10 mouse cellular contexts compared by ENCODE assay signal in the genomic region with DNA sequence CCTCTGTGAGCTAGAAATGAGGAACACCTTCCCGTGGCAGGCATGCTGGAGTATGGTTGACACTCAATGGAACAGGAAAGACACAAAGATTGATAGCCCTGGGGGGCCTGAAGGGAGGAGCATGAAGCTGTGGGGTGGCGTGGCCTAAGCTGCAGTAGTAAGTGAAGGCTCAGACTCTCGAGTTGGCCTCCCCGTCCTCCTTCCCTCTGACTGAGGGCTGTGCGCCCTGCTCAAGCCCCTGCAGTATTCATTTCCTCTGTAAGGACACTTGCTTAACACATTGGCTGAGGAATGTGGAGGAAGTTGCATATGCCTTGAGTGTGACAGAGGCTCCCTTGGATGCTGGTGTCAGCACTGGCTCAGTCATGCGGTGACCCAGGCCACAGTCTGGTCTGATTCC. TPM values are rescaled to one million over a fixed set of nuclear protein-coding genes. Genes with fewer than 3 reads are reported as not detected.
DNase-seq lines count a peak whose midpoint lies in the region; ATAC-seq and TF ChIP-seq lines count a peak whose summit lies in the region.
"Had no signal": no experiment of that assay in that cellular context is flagged by ENCODE, and none has a peak within 500 bp of the region (broad histone marks: within the 10 kb centered on the region; RNA-seq: fewer than 3 reads in every experiment).

No protein-coding gene starts in this region.

- peaks cover 92% of the 10 kb centered on the region for H3K36me3 ChIP-seq in heart, embryonic 10.5 days
- no peaks in the 10 kb centered on the region for H3K36me3 ChIP-seq in kidney, adult 2 months (ENCODE audit: control insufficient read depth, insufficient read depth, low read length)
- H3K36me3 ChIP-seq in liver, embryonic 13.5 days = peaks cover 91% of the 10 kb centered on the region

- no peak overlapping the region for H3K27ac ChIP-seq in heart, embryonic 10.5 days
- peak overlapping the region; percentile 92 for H3K27ac ChIP-seq in bone marrow macrophage, adult 2 months (ENCODE audit: insufficient read depth, low read depth, low read length)
- H3K27ac ChIP-seq in kidney, adult 2 months (ENCODE audit: insufficient read depth, low read depth, low read length) = peak overlapping the region; percentile 76
- peak overlapping the region; percentile 39; the same call in 1 of the 2 replicates for H3K27ac ChIP-seq in liver, embryonic 13.5 days

- no peak overlapping the region for H3K4me2 ChIP-seq in liver, embryonic 13.5 days

- no peaks in the 10 kb centered on the region for H3K9me3 ChIP-seq in heart, embryonic 10.5 days
- no peaks in the 10 kb centered on the region for H3K9me3 ChIP-seq in liver, embryonic 13.5 days (replicated peaks)

- WGBS in heart, embryonic 10.5 days = 76% methylated on average over 6 of the region's 6 CpGs
- WGBS in kidney, adult 2 months = 60% methylated on average over 6 of the region's 6 CpGs
- 55% methylated on average over 6 of the region's 6 CpGs for WGBS in liver, embryonic 13.5 days (ENCODE audit: insufficient replicate concordance)

- H3K9ac ChIP-seq in liver, embryonic 13.5 days = no peak overlapping the region

- peak; percentile 94 for DNase-seq in heart, adult 11 months
- DNase-seq in heart, embryonic 10.5 days (ENCODE audit: low spot score) = no peak
- DNase-seq in kidney, adult 2 months = peak; percentile 56
- no peak for DNase-seq in liver, embryonic 13.5 days
- DNase-seq in thymus, postnatal 0 days (ENCODE audit: low spot score) = no peak
- no peak for DNase-seq in thymus, postnatal 14 days
- no peak for DNase-seq in cerebellum, adult 9-10 months
- DNase-seq: B cell, adult 2 months had no signal

- no peak overlapping the region for H3K4me3 ChIP-seq in heart, embryonic 10.5 days
- no peak overlapping the region for H3K4me3 ChIP-seq in bone marrow macrophage, adult 2 months (ENCODE audit: insufficient read depth, low read length)
- H3K4me3 ChIP-seq in kidney, adult 2 months (ENCODE audit: insufficient read depth, low read depth, low read length) = no peak overlapping the region
- no peak overlapping the region for H3K4me3 ChIP-seq in liver, embryonic 13.5 days (replicated peaks)

- no peaks in the 10 kb centered on the region for H3K27me3 ChIP-seq in heart, embryonic 10.5 days (ENCODE audit: insufficient read depth, poor library complexity, severe bottlenecking)
- no peaks in the 10 kb centered on the region for H3K27me3 ChIP-seq in kidney, adult 2 months (replicated peaks; ENCODE audit: control insufficient read depth, insufficient read depth, low read length)
- H3K27me3 ChIP-seq in liver, embryonic 13.5 days = no peaks in the 10 kb centered on the region

- TF ChIP-seq CTCF in bone marrow macrophage, adult 2 months (IDR thresholded peaks at IDR 0.05; ENCODE audit: low read depth, low read length) = no peak
- TF ChIP-seq CTCF in kidney, adult 2 months (conservative IDR thresholded peaks at IDR 0.05; ENCODE audit: insufficient read depth, insufficient read length, low read depth, low read length) = no peak

- TF ChIP-seq POLR2A in bone marrow macrophage, adult 2 months (IDR thresholded peaks at IDR 0.05; ENCODE audit: borderline replicate concordance, low read depth, low read length) = no peak
- no peak for TF ChIP-seq POLR2A in kidney, adult 2 months (IDR thresholded peaks at IDR 0.05; ENCODE audit: low read depth, low read length)

- peaks cover 6% of the 10 kb centered on the region for H3K4me1 ChIP-seq in heart, embryonic 10.5 days
- peaks cover 42% of the 10 kb centered on the region for H3K4me1 ChIP-seq in bone marrow macrophage, adult 2 months (ENCODE audit: control insufficient read depth, insufficient read depth, low read length)
- H3K4me1 ChIP-seq in kidney, adult 2 months (ENCODE audit: control insufficient read depth, insufficient read depth, low read length) = no peaks in the 10 kb centered on the region
- no peaks in the 10 kb centered on the region for H3K4me1 ChIP-seq in liver, embryonic 13.5 days (replicated peaks)

- no peak for ATAC-seq in liver, embryonic 13.5 days (ENCODE audit: low read depth)

RNA-seq across cellular contexts. Expression of gene Iqgap3, which starts 20.8 kb away (rescaled TPM):
- polyA plus RNA-seq in heart, embryonic 10.5 days (2016; fragmentation: Nextera tagmentation; extraction: Ambion mirVana) = 22.0 and 27.4 TPM in 2 replicates
- 20.5 and 25.7 TPM in 2 replicates for polyA plus RNA-seq in bone marrow macrophage, adult 2 months (2012; ENCODE audit: insufficient read depth, insufficient read length, missing spikeins)
- 0.81 and 0.83 TPM in 2 replicates for polyA plus RNA-seq in kidney, adult 2 months (2012; rRNA removed)
- 6.6 and 7.4 TPM in 2 replicates for polyA plus RNA-seq in liver, embryonic 13.5 days (2015; fragmentation: Nextera tagmentation; extraction: Ambion mirVana)
- 5.8 and 6.1 TPM in 2 replicates for polyA plus RNA-seq in thymus, postnatal 0 days (2015; fragmentation: Nextera tagmentation; extraction: Ambion mirVana)

RNA-seq across cellular contexts. Expression of gene Ttc24, which starts 24.5 kb away (rescaled TPM):
- polyA plus RNA-seq in heart, embryonic 10.5 days (2016; fragmentation: Nextera tagmentation; extraction: Ambion mirVana) = 0.14 TPM in 1 of 2 replicates, not detected in the other
- polyA plus RNA-seq in bone marrow macrophage, adult 2 months (2012; ENCODE audit: insufficient read depth, insufficient read length, missing spikeins) = not detected in 2 replicates
- 0.15 TPM in 1 of 2 replicates, not detected in the other for polyA plus RNA-seq in kidney, adult 2 months (2012; rRNA removed)
- not detected in 2 replicates for polyA plus RNA-seq in liver, embryonic 13.5 days (2015; fragmentation: Nextera tagmentation; extraction: Ambion mirVana)
- 0.69 and 0.76 TPM in 2 replicates for polyA plus RNA-seq in thymus, postnatal 0 days (2015; fragmentation: Nextera tagmentation; extraction: Ambion mirVana)
- polyA plus RNA-seq: neural tube, embryonic 14.5 days had no signal

RNA-seq across cellular contexts. Expression of gene Mef2d, which starts 39.6 kb away (rescaled TPM):
- polyA plus RNA-seq in heart, embryonic 10.5 days (2016; fragmentation: Nextera tagmentation; extraction: Ambion mirVana) = 35.8 and 47.3 TPM in 2 replicates
- 84.5 and 98.1 TPM in 2 replicates for polyA plus RNA-seq in bone marrow macrophage, adult 2 months (2012; ENCODE audit: insufficient read depth, insufficient read length, missing spikeins)
- polyA plus RNA-seq in kidney, adult 2 months (2012; rRNA removed) = 41.8 and 42.7 TPM in 2 replicates
- polyA plus RNA-seq in liver, embryonic 13.5 days (2015; fragmentation: Nextera tagmentation; extraction: Ambion mirVana) = 5.5 and 7.5 TPM in 2 replicates
- polyA plus RNA-seq in thymus, postnatal 0 days (2015; fragmentation: Nextera tagmentation; extraction: Ambion mirVana) = 32.0 and 32.2 TPM in 2 replicates

RNA-seq across cellular contexts. Expression of gene Naxe, which starts 44.3 kb away (rescaled TPM):
- 143 and 148 TPM in 2 replicates for polyA plus RNA-seq in heart, embryonic 10.5 days (2016; fragmentation: Nextera tagmentation; extraction: Ambion mirVana)
- 76.1 and 83.0 TPM in 2 replicates for polyA plus RNA-seq in bone marrow macrophage, adult 2 months (2012; ENCODE audit: insufficient read depth, insufficient read length, missing spikeins)
- 141 and 165 TPM in 2 replicates for polyA plus RNA-seq in kidney, adult 2 months (2012; rRNA removed)
- polyA plus RNA-seq in liver, embryonic 13.5 days (2015; fragmentation: Nextera tagmentation; extraction: Ambion mirVana) = 63.8 and 66.9 TPM in 2 replicates
- polyA plus RNA-seq in thymus, postnatal 0 days (2015; fragmentation: Nextera tagmentation; extraction: Ambion mirVana) = 145 and 155 TPM in 2 replicates

RNA-seq across cellular contexts. Expression of gene Gpatch4, which starts 59.7 kb away (rescaled TPM):
- 28.5 and 47.0 TPM in 2 replicates for polyA plus RNA-seq in heart, embryonic 10.5 days (2016; fragmentation: Nextera tagmentation; extraction: Ambion mirVana)
- 7.9 and 8.4 TPM in 2 replicates for polyA plus RNA-seq in bone marrow macrophage, adult 2 months (2012; ENCODE audit: insufficient read depth, insufficient read length, missing spikeins)
- polyA plus RNA-seq in kidney, adult 2 months (2012; rRNA removed) = 5.1 and 7.4 TPM in 2 replicates
- 32.7 TPM in 2 replicates for polyA plus RNA-seq in liver, embryonic 13.5 days (2015; fragmentation: Nextera tagmentation; extraction: Ambion mirVana)
- polyA plus RNA-seq in thymus, postnatal 0 days (2015; fragmentation: Nextera tagmentation; extraction: Ambion mirVana) = 34.6 and 37.4 TPM in 2 replicates

Comparison
In these comparisons a context has a peak if more than half of its experiments do, and no peak if none do; other contexts are left out.
1. DNase-seq: peak in heart, adult 11 months (single experiment) and kidney, adult 2 months (single experiment); none in heart, embryonic 10.5 days (single experiment), liver, embryonic 13.5 days (single experiment), thymus, postnatal 0 days (single experiment), thymus, postnatal 14 days (single experiment) and cerebellum, adult 9-10 months (single experiment).